15 mouse cellular contexts compared by ENCODE assay signal in the genomic region with DNA sequence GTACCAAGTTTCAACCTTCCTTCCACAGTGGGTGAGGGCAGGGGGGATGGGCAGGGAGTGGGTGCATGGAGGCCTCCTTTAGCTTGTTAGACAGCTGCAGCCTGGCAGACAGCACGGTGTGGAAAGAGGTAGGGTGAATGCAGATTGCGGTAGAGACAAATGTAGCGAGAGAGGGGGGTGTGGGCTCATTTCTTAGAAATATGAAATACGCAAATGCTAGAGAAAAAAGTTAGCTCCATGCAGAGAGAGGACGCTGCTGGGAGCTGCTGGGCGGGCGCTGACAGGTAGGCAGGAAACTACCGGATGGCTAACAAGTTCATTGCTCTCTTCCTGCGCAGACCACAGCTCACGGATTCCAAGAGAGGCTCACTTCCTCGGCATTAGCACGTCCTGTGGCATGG. TPM values are rescaled to one million over a fixed set of nuclear protein-coding genes. Genes with fewer than 3 reads are reported as not detected.
DNase-seq lines count a peak whose midpoint lies in the region; ATAC-seq lines count a peak whose summit lies in the region.
"Had no signal": no experiment of that assay in that cellular context is flagged by ENCODE, and none has a peak within 500 bp of the region (broad histone marks: within the 10 kb centered on the region; RNA-seq: fewer than 3 reads in every experiment).

No protein-coding gene starts in this region.

- no peak overlapping the region for H3K4me2 ChIP-seq in neural tube, embryonic 15.5 days
- no peak overlapping the region for H3K4me2 ChIP-seq in forebrain, embryonic 11.5 days (ENCODE audit: low read depth, low read length, severe bottlenecking)
- H3K4me2 ChIP-seq: embryonic facial prominence, embryonic 15.5 days; heart, embryonic 15.5 days; liver, embryonic 13.5 days had no signal

- no peaks in the 10 kb centered on the region for H3K4me1 ChIP-seq in neural tube, embryonic 15.5 days
- no peaks in the 10 kb centered on the region for H3K4me1 ChIP-seq in forebrain, embryonic 11.5 days (replicated peaks; ENCODE audit: control insufficient read depth, insufficient read depth, low read length)

- WGBS in neural tube, embryonic 15.5 days = 80% methylated on average over 12 of the region's 12 CpGs
- WGBS in forebrain, embryonic 11.5 days = 82% methylated on average over 12 of the region's 12 CpGs

- H3K9ac ChIP-seq in neural tube, embryonic 15.5 days (replicated peaks) = no peak overlapping the region
- no peak overlapping the region for H3K9ac ChIP-seq in forebrain, embryonic 11.5 days (ENCODE audit: low read length)
- H3K9ac ChIP-seq: embryonic facial prominence, embryonic 15.5 days; heart, embryonic 15.5 days; liver, embryonic 13.5 days had no signal

- H3K27me3 ChIP-seq in neural tube, embryonic 15.5 days (replicated peaks) = no peaks in the 10 kb centered on the region
- no peaks in the 10 kb centered on the region for H3K27me3 ChIP-seq in forebrain, embryonic 11.5 days (ENCODE audit: control insufficient read depth, insufficient read depth, low read length)
- H3K27me3 ChIP-seq: embryonic facial prominence, embryonic 15.5 days; heart, embryonic 15.5 days; liver, embryonic 13.5 days had no signal

- peak; percentile 72 for ATAC-seq in inflammation-experienced regulatory T-cells, adult 6 months
- ATAC-seq in neural tube, embryonic 15.5 days (ENCODE audit: low FRiP score) = no peak
- no peak for ATAC-seq in forebrain, embryonic 11.5 days (replicated peaks; ENCODE audit: low FRiP score)
- ATAC-seq: forebrain, embryonic 14.5 days; hindbrain, postnatal 0 days had no signal

- H3K36me3 ChIP-seq in neural tube, embryonic 15.5 days = no peaks in the 10 kb centered on the region
- H3K36me3 ChIP-seq in forebrain, embryonic 11.5 days (ENCODE audit: control insufficient read depth, insufficient read depth, low read length) = no peaks in the 10 kb centered on the region
- H3K36me3 ChIP-seq: embryonic facial prominence, embryonic 15.5 days; heart, embryonic 15.5 days; liver, embryonic 13.5 days had no signal

- H3K4me3 ChIP-seq in neural tube, embryonic 15.5 days (replicated peaks) = no peak overlapping the region
- H3K4me3 ChIP-seq in forebrain, embryonic 11.5 days (ENCODE audit: low read depth, low read length) = no peak overlapping the region
- H3K4me3 ChIP-seq: embryonic facial prominence, embryonic 15.5 days; heart, embryonic 15.5 days; layer of hippocampus, adult 2 months; liver, embryonic 13.5 days had no signal

- peak; percentile 42 to 55 for DNase-seq in B cell, adult 2 months
- peak; percentile 92 for DNase-seq in CD4-positive, CD25-positive, alpha-beta regulatory T cell, adult 2 months (ENCODE audit: low read depth, low spot score)
- DNase-seq in thymus, adult 18-20 months = peak; percentile 73 to 87
- DNase-seq in right cerebral cortex, postnatal 10 days (ENCODE audit: low spot score in 2 of 2) = no peak
- DNase-seq in forebrain, embryonic 11.5 days (ENCODE audit: low spot score) = no peak
- DNase-seq: cerebellum, postnatal 25 days; gastrocnemius, postnatal 10 days; liver, embryonic 13.5 days had no signal

- no peaks in the 10 kb centered on the region for H3K9me3 ChIP-seq in neural tube, embryonic 15.5 days (replicated peaks)
- H3K9me3 ChIP-seq in forebrain, embryonic 11.5 days (ENCODE audit: control insufficient read depth, low read length) = no peaks in the 10 kb centered on the region
- H3K9me3 ChIP-seq: embryonic facial prominence, embryonic 15.5 days; heart, embryonic 15.5 days; liver, embryonic 13.5 days had no signal

- H3K27ac ChIP-seq in neural tube, embryonic 15.5 days (replicated peaks) = no peak overlapping the region
- no peak overlapping the region for H3K27ac ChIP-seq in forebrain, embryonic 11.5 days (ENCODE audit: low read depth, low read length)
- H3K27ac ChIP-seq: embryonic facial prominence, embryonic 15.5 days; hindbrain, postnatal 0 days; layer of hippocampus, adult 2 months; liver, embryonic 13.5 days had no signal

RNA-seq across cellular contexts. Expression of gene Fam102a, which starts 41.8 kb away (rescaled TPM):
- 10 to 100 TPM; 40.7 to 52.4 (median 50.7) TPM for polyA plus RNA-seq in inflammation-experienced regulatory T-cells, adult 6 months (2017; shearing (Covaris generic))
- 6.7 and 7.0 TPM in 2 replicates for polyA plus RNA-seq in neural tube, embryonic 15.5 days (2015; fragmentation: Nextera tagmentation; extraction: Ambion mirVana)
- 10.4 and 10.6 TPM in 2 replicates for polyA plus RNA-seq in forebrain, embryonic 11.5 days (2014; fragmentation: Nextera tagmentation; extraction: Ambion mirVana)

RNA-seq across cellular contexts. Expression of gene Slc25a25, which starts 42.1 kb away (rescaled TPM):
- polyA plus RNA-seq in inflammation-experienced regulatory T-cells, adult 6 months (2017; shearing (Covaris generic)) = 1 to 10 TPM; 2.2 to 4.4 (median 4.3) TPM
- polyA plus RNA-seq in neural tube, embryonic 15.5 days (2015; fragmentation: Nextera tagmentation; extraction: Ambion mirVana) = 51.4 and 58.8 TPM in 2 replicates
- polyA plus RNA-seq in forebrain, embryonic 11.5 days (2014; fragmentation: Nextera tagmentation; extraction: Ambion mirVana) = 25.9 and 26.6 TPM in 2 replicates

RNA-seq across cellular contexts. Expression of gene Naif1, which starts 43.0 kb away (rescaled TPM):
- 1 to 10 TPM; 4.6 to 6.0 (median 4.8) TPM for polyA plus RNA-seq in inflammation-experienced regulatory T-cells, adult 6 months (2017; shearing (Covaris generic))
- 4.4 and 5.3 TPM in 2 replicates for polyA plus RNA-seq in neural tube, embryonic 15.5 days (2015; fragmentation: Nextera tagmentation; extraction: Ambion mirVana)
- polyA plus RNA-seq in forebrain, embryonic 11.5 days (2014; fragmentation: Nextera tagmentation; extraction: Ambion mirVana) = 6.6 and 7.1 TPM in 2 replicates

Comparison
In these comparisons a context has a peak if more than half of its experiments do, and no peak if none do; other contexts are left out.
1. DNase-seq: peak in B cell, adult 2 months (2 of 2), CD4-positive, CD25-positive, alpha-beta regulatory T cell, adult 2 months (single experiment) and thymus, adult 18-20 months (2 of 2); none in right cerebral cortex, postnatal 10 days (0 of 2) and forebrain, embryonic 11.5 days (single experiment).